Mouse (Mus musculus) hindbrain, embryonic 16.5 days (tissue): ENCODE results near the gene Gpr182. TPM values are rescaled to one million over a fixed set of nuclear protein-coding genes. Genes with fewer than 3 reads are reported as not detected.
A peak's percentile ranks its signal among the peaks of the same experiment; 100 is the strongest.

ENCODE experiments used
- ATAC-seq: fragments of 200-750 bp; cut with Nextera tagmentation; 2 replicates; pipeline ENCODE4 v1.8.0; 2017; ENCODE audit warnings: moderate TSS enrichment, moderate library complexity
- H3K27ac ChIP-seq: fragments of 300-500 bp; sonication (generic); 2 replicates; pipeline ENCODE4 v1.5.1; 2014; ENCODE audit warnings: low read depth, mild to moderate bottlenecking, control low read depth, low read length, moderate library complexity
- H3K27me3 ChIP-seq: fragments of 300-500 bp; sonication (generic); replicated peaks from 2 replicates; pipeline ENCODE4 v1.6.1; 2014; ENCODE audit warnings: low read length; ENCODE audit not compliant: control insufficient read depth, insufficient read depth
- H3K36me3 ChIP-seq: fragments of 300-500 bp; sonication (generic); 2 replicates; pipeline ENCODE4 v1.6.1; 2014; ENCODE audit warnings: mild to moderate bottlenecking, low read length, moderate library complexity, mixed read lengths; ENCODE audit not compliant: control insufficient read depth, insufficient read depth
- H3K4me1 ChIP-seq: fragments of 300-500 bp; sonication (generic); 2 replicates; pipeline ENCODE4 v1.6.1; 2014; ENCODE audit warnings: low read depth, low read length; ENCODE audit not compliant: control insufficient read depth, insufficient read depth
- H3K4me2 ChIP-seq: fragments of 300-500 bp; sonication (generic); 2 replicates; pipeline ENCODE4 v1.6.1; 2014; ENCODE audit warnings: mild to moderate bottlenecking, low read length, control low read depth, moderate library complexity
- H3K4me3 ChIP-seq: fragments of 300-500 bp; sonication (generic); 2 replicates; pipeline ENCODE4 v1.5.1; 2014; ENCODE audit warnings: mild to moderate bottlenecking, low read length, control low read depth, moderate library complexity
- H3K9ac ChIP-seq: fragments of 300-500 bp; sonication (generic); 2 replicates; pipeline ENCODE4 v1.6.1; 2014; ENCODE audit warnings: low read depth, mild to moderate bottlenecking, control low read depth, low read length, moderate library complexity
- H3K9me3 ChIP-seq: fragments of 300-500 bp; sonication (generic); 2 replicates; pipeline ENCODE4 v1.6.1; 2014; ENCODE audit warnings: mild to moderate bottlenecking, low read length, moderate library complexity; ENCODE audit not compliant: control insufficient read depth
- WGBS: fragments of 180-500 bp; shearing (Covaris S2); extraction: QIAGEN DNeasy Blood & Tissue Kit; methylation state at CpG from one replicate; pipeline ENCODE4 v1.1.7; 2014; 5-methylcytosine and 5-hydroxymethylcytosine counted together
- polyA plus RNA-seq: library from polyadenylated mRNA; unstranded; fragments of >200 nt; fragmentation: Nextera tagmentation; extraction: Ambion mirVana; gene quantifications from 2 replicates; pipeline ENCODE4 v1.2.1, GENCODE M21; 2015

The Gpr182 gene
- polyA plus RNA-seq, 1 experiment from 2014 or later: 2.0 TPM

GRCm38 (mm10) chr10:127730933-127731310, 20.6 kb downstream of the Gpr182 start:
- H3K4me1 ChIP-seq: peaks cover 2% of the 10 kb centered on the region; the same call in 1 of the 2 replicates
- H3K4me2 ChIP-seq: no peak overlapping the region
- H3K4me3 ChIP-seq: no peak overlapping the region
- no peaks in the 10 kb centered on the region for H3K36me3 ChIP-seq
- ATAC-seq: no peak
- H3K9me3 ChIP-seq: no peaks in the 10 kb centered on the region
- no peaks in the 10 kb centered on the region for H3K27me3 ChIP-seq
- no peak overlapping the region for H3K9ac ChIP-seq
- WGBS: 28% methylated on average over 9 of the region's 9 CpGs
- no peak overlapping the region for H3K27ac ChIP-seq

GRCm38 (mm10) chr10:127730285-127730932, 21.1 kb downstream of the Gpr182 start:
- H3K27me3 ChIP-seq: no peaks in the 10 kb centered on the region
- no peak overlapping the region for H3K4me2 ChIP-seq
- peaks cover 2% of the 10 kb centered on the region; the same call in 1 of the 2 replicates for H3K4me1 ChIP-seq
- H3K9ac ChIP-seq: no peak overlapping the region
- no peaks in the 10 kb centered on the region for H3K9me3 ChIP-seq
- no peak overlapping the region for H3K27ac ChIP-seq
- no peak for ATAC-seq
- H3K4me3 ChIP-seq: no peak overlapping the region
- 52% methylated on average over 11 of the region's 11 CpGs for WGBS
- no peaks in the 10 kb centered on the region for H3K36me3 ChIP-seq

GRCm38 (mm10) chr10:127728437-127728836, 23.1 kb downstream of the Gpr182 start:
- H3K27ac ChIP-seq: no peak overlapping the region
- no peaks in the 10 kb centered on the region for H3K9me3 ChIP-seq
- peak; percentile 72 for ATAC-seq
- no peak overlapping the region for H3K9ac ChIP-seq
- peaks cover 2% of the 10 kb centered on the region; the same call in 1 of the 2 replicates for H3K4me1 ChIP-seq
- WGBS: 57% methylated on average over 8 of the region's 8 CpGs
- H3K4me2 ChIP-seq: no peak overlapping the region
- no peaks in the 10 kb centered on the region for H3K36me3 ChIP-seq
- no peak overlapping the region for H3K4me3 ChIP-seq
- H3K27me3 ChIP-seq: no peaks in the 10 kb centered on the region

- Histone ChIP-seq H3K9me3 (no peaks in the 10 kb centered on the region), H3K27me3 (no peaks in the 10 kb centered on the region; the same call in 1 of the 2 replicates), H3K4me1 (peaks cover 9% of the 10 kb centered on the region), H3K4me3 (no peak overlapping the region), H3K36me3 (no peaks in the 10 kb centered on the region), H3K9ac (no peak overlapping the region), H3K27ac (no peak overlapping the region), H3K4me2 (no peak overlapping the region)
- no peak for ATAC-seq
- 85% methylated on average over 4 of the region's 4 CpGs for WGBS
These were observed 26.4 kb downstream of the Gpr182 start for GRCm38 (mm10) chr10:127725136-127725535.

- no peak within 1 kb of the TSS for H3K27ac ChIP-seq
- H3K9me3 ChIP-seq: no peaks in the 10 kb centered on the region
- H3K4me3 ChIP-seq: no peak within 1 kb of the TSS
- no peak within 1 kb of the TSS for H3K4me2 ChIP-seq
- 83% methylated on average over 3 of the region's 3 CpGs for WGBS
- H3K9ac ChIP-seq: no peak within 1 kb of the TSS
- no peak for ATAC-seq
- no peaks in the 10 kb centered on the region; the same call in 1 of the 2 replicates for H3K27me3 ChIP-seq
- H3K36me3 ChIP-seq: no peaks in the 10 kb centered on the region
- peaks cover 9% of the 10 kb centered on the region for H3K4me1 ChIP-seq
These were observed 27.4 kb downstream of the Gpr182 start, which contains the start of gene Tac2 for GRCm38 (mm10) chr10:127724178-127724577. Tac2 (plus strand) TSS chr10:127724478.

GRCm38 (mm10) chr10:127721671-127722418, 29.7 kb downstream of the Gpr182 start:
- WGBS: 8% methylated on average over 20 of the region's 20 CpGs
- ATAC-seq: peak; percentile 50

GRCm38 (mm10) chr10:127712736-127713135, 38.8 kb downstream of the Gpr182 start:
- Histone ChIP-seq H3K27ac (no peak overlapping the region), H3K27me3 (no peaks in the 10 kb centered on the region), H3K9me3 (no peaks in the 10 kb centered on the region), H3K4me1 (no peaks in the 10 kb centered on the region), H3K4me3 (no peak overlapping the region), H3K36me3 (no peaks in the 10 kb centered on the region), H3K4me2 (no peak overlapping the region), H3K9ac (no peak overlapping the region)
- WGBS: 81% methylated on average over 6 of the region's 6 CpGs
- no peak for ATAC-seq

More at GRCm38 (mm10) chr10:127721671-127722418, 29.7 kb downstream of the Gpr182 start:
- no peaks in the 10 kb centered on the region for H3K36me3 ChIP-seq
- peak overlapping the region; percentile 29; the same call in 1 of the 2 replicates for H3K9ac ChIP-seq
- H3K27me3 ChIP-seq: no peaks in the 10 kb centered on the region; the same call in 1 of the 2 replicates
- H3K4me2 ChIP-seq: peak overlapping the region; percentile 41
- H3K9me3 ChIP-seq: no peaks in the 10 kb centered on the region
- 0 out of 2 replicates have a peak overlapping the region, but pooled peaks have one; percentile 8 for H3K27ac ChIP-seq
- H3K4me1 ChIP-seq: peaks cover 9% of the 10 kb centered on the region
- no peak overlapping the region for H3K4me3 ChIP-seq

GRCm38 (mm10) chr10:127710331-127710730, 41.2 kb downstream of the Gpr182 start:
- Histone ChIP-seq H3K9me3 (no peaks in the 10 kb centered on the region), H3K27ac (no peak overlapping the region), H3K36me3 (no peaks in the 10 kb centered on the region), H3K4me3 (no peak overlapping the region), H3K27me3 (no peaks in the 10 kb centered on the region), H3K9ac (no peak overlapping the region), H3K4me1 (no peaks in the 10 kb centered on the region), H3K4me2 (no peak overlapping the region)
- ATAC-seq: no peak
- 85% methylated on average over 13 of the region's 13 CpGs for WGBS

- Histone ChIP-seq H3K27ac (no peak overlapping the region), H3K36me3 (no peaks in the 10 kb centered on the region), H3K4me1 (no peaks in the 10 kb centered on the region), H3K4me2 (no peak overlapping the region), H3K27me3 (no peaks in the 10 kb centered on the region), H3K9ac (no peak overlapping the region), H3K4me3 (no peak overlapping the region), H3K9me3 (no peaks in the 10 kb centered on the region)
- no peak for ATAC-seq
- 82% methylated on average over 3 of the region's 3 CpGs for WGBS
These were observed 42.6 kb downstream of the Gpr182 start for GRCm38 (mm10) chr10:127708850-127709370.
